Mouse (Mus musculus) embryonic facial prominence, embryonic 11.5 days (tissue): ENCODE results near the gene Krtap26-1. TPM values are rescaled to one million over a fixed set of nuclear protein-coding genes. Genes with fewer than 3 reads are reported as not detected.

Source experiments
- ATAC-seq: fragments of 200-750 bp; cut with Nextera tagmentation; replicated peaks from 2 replicates; pipeline ENCODE4 v1.8.0; 2017; ENCODE audit warnings: low read depth; ENCODE audit not compliant: insufficient number of reproducible peaks, low FRiP score, low TSS enrichment
- DNase-seq: peaks from one replicate; pipeline ENCODE4 v3.0.0-alpha.2; 2015; ENCODE audit warnings: low spot score
- H3K27ac ChIP-seq: fragments of 300-500 bp; sonication (generic); replicated peaks from 2 replicates; pipeline ENCODE4 v1.5.1; 2014; ENCODE audit warnings: mild to moderate bottlenecking, low read depth, low read length, control low read depth
- H3K27me3 ChIP-seq: fragments of 300-500 bp; sonication (generic); 2 replicates; pipeline ENCODE4 v1.6.1; 2014; ENCODE audit warnings: mild to moderate bottlenecking, low read length, moderate library complexity, mixed read lengths; ENCODE audit not compliant: control insufficient read depth, insufficient read depth
- H3K36me3 ChIP-seq: fragments of 300-500 bp; sonication (generic); replicated peaks from 2 replicates; pipeline ENCODE4 v1.6.1; 2014; ENCODE audit warnings: low read depth, mild to moderate bottlenecking, low read length, moderate library complexity, mixed read lengths; ENCODE audit not compliant: control insufficient read depth, insufficient read depth
- H3K4me1 ChIP-seq: fragments of 300-500 bp; sonication (generic); 2 replicates; pipeline ENCODE4 v1.6.1; 2014; ENCODE audit warnings: low read length, mixed read lengths; ENCODE audit not compliant: control insufficient read depth, insufficient read depth
- H3K4me2 ChIP-seq: fragments of 300-500 bp; sonication (generic); 2 replicates; pipeline ENCODE4 v1.6.1; 2014; ENCODE audit warnings: low read depth, mild to moderate bottlenecking, control low read depth, low read length, moderate library complexity
- H3K4me3 ChIP-seq: fragments of 300-500 bp; sonication (generic); 2 replicates; pipeline ENCODE4 v1.5.1; 2014; ENCODE audit warnings: low read depth, low read length, control low read depth
- H3K9ac ChIP-seq: fragments of 300-500 bp; sonication (generic); replicated peaks from 2 replicates; pipeline ENCODE4 v1.6.1; 2014; ENCODE audit warnings: mild to moderate bottlenecking, control low read depth, low read length
- H3K9me3 ChIP-seq: fragments of 300-500 bp; sonication (generic); replicated peaks from 2 replicates; pipeline ENCODE4 v1.6.1; 2016; ENCODE audit warnings: mild to moderate bottlenecking, low read length, inconsistent platforms, mixed read lengths; ENCODE audit not compliant: control insufficient read depth
- WGBS: fragments of 180-500 bp; shearing (Covaris S2); extraction: QIAGEN DNeasy Blood & Tissue Kit; methylation state at CpG from one replicate; pipeline ENCODE4 v1.1.7; 2014; 5-methylcytosine and 5-hydroxymethylcytosine counted together
- polyA plus RNA-seq: library from polyadenylated mRNA; unstranded; fragments of >200 nt; fragmentation: Nextera tagmentation; extraction: Ambion mirVana; gene quantifications from 2 replicates; pipeline ENCODE4 v1.2.1, GENCODE M21; 2014

The Krtap26-1 gene
- polyA plus RNA-seq, result not detected in 2 replicates

- WGBS, result 91% methylated on average over 10 of the region's 10 CpGs
- H3K4me1 ChIP-seq, result no peaks in the 10 kb centered on the region
- no peaks in the 10 kb centered on the region for H3K36me3 ChIP-seq
- no peak within 1 kb of the TSS for H3K27ac ChIP-seq
- no peak for ATAC-seq
- no peak within 1 kb of the TSS for H3K4me2 ChIP-seq
- no peak within 1 kb of the TSS for H3K4me3 ChIP-seq
- H3K9me3 ChIP-seq, result no peaks in the 10 kb centered on the region
- no peak for DNase-seq
- H3K9ac ChIP-seq, result no peak within 1 kb of the TSS
- H3K27me3 ChIP-seq, result no peaks in the 10 kb centered on the region
Measured at GRCm38 (mm10) chr16:88647358-88647846, at the start of gene Krtap26-1. Gene Krtap26-1 (minus strand): TSS chr16:88647796.

GRCm38 (mm10) chr16:88696256-88696655 lies 48.7 kb upstream of the Krtap26-1 start:
- H3K36me3 ChIP-seq, result no peaks in the 10 kb centered on the region
- H3K9me3 ChIP-seq, result no peaks in the 10 kb centered on the region
- H3K27me3 ChIP-seq, result no peaks in the 10 kb centered on the region
- DNase-seq, result no peak
- H3K27ac ChIP-seq, result no peak overlapping the region
- no peak overlapping the region for H3K9ac ChIP-seq
- H3K4me2 ChIP-seq, result no peak overlapping the region
- no peak overlapping the region for H3K4me3 ChIP-seq
- no peaks in the 10 kb centered on the region for H3K4me1 ChIP-seq
- ATAC-seq, result no peak
- WGBS, result 77% methylated on average over 4 of the region's 4 CpGs

GRCm38 (mm10) chr16:88681282-88681681 lies 33.7 kb upstream of the Krtap26-1 start:
- no peak overlapping the region for H3K4me3 ChIP-seq
- no peaks in the 10 kb centered on the region for H3K27me3 ChIP-seq
- no peak for ATAC-seq
- no peaks in the 10 kb centered on the region for H3K9me3 ChIP-seq
- H3K36me3 ChIP-seq, result no peaks in the 10 kb centered on the region
- H3K4me2 ChIP-seq, result no peak overlapping the region
- WGBS, result 59% methylated on average over 2 of the region's 2 CpGs
- H3K4me1 ChIP-seq, result no peaks in the 10 kb centered on the region
- H3K9ac ChIP-seq, result no peak overlapping the region
- no peak overlapping the region for H3K27ac ChIP-seq
- DNase-seq, result no peak

GRCm38 (mm10) chr16:88679099-88679498 lies 31.5 kb upstream of the Krtap26-1 start:
- H3K4me2 ChIP-seq, result no peak overlapping the region
- no peak for DNase-seq
- WGBS, result 75% methylated on average over 6 of the region's 6 CpGs
- no peak overlapping the region for H3K27ac ChIP-seq
- ATAC-seq, result no peak
- no peaks in the 10 kb centered on the region for H3K36me3 ChIP-seq
- no peak overlapping the region for H3K9ac ChIP-seq
- no peaks in the 10 kb centered on the region for H3K9me3 ChIP-seq
- H3K4me3 ChIP-seq, result no peak overlapping the region
- H3K27me3 ChIP-seq, result no peaks in the 10 kb centered on the region
- no peaks in the 10 kb centered on the region for H3K4me1 ChIP-seq

GRCm38 (mm10) chr16:88671571-88671970 lies 24.0 kb upstream of the Krtap26-1 start, which contains the start of gene Krtap27-1:
Gene Krtap27-1 (minus strand): TSS chr16:88671671.
- Histone ChIP-seq H3K36me3 (no peaks in the 10 kb centered on the region), H3K9me3 (no peaks in the 10 kb centered on the region), H3K27me3 (no peaks in the 10 kb centered on the region), H3K4me2 (no peak within 1 kb of the TSS), H3K4me1 (no peaks in the 10 kb centered on the region), H3K4me3 (no peak within 1 kb of the TSS), H3K27ac (no peak within 1 kb of the TSS), H3K9ac (no peak within 1 kb of the TSS)
- WGBS, result 93% methylated on average over 4 of the region's 4 CpGs
- ATAC-seq (no peak), DNase-seq (no peak)

GRCm38 (mm10) chr16:88657426-88657825 lies 9.8 kb upstream of the Krtap26-1 start:
- H3K9ac ChIP-seq, result no peak overlapping the region
- 57% methylated on average over 1 of the region's 1 CpGs for WGBS

GRCm38 (mm10) chr16:88651952-88652351 lies 4.4 kb upstream of the Krtap26-1 start:
- Histone ChIP-seq H3K4me2 (no peak overlapping the region), H3K4me1 (no peaks in the 10 kb centered on the region), H3K9me3 (no peaks in the 10 kb centered on the region), H3K27me3 (no peaks in the 10 kb centered on the region), H3K4me3 (no peak overlapping the region), H3K9ac (no peak overlapping the region), H3K27ac (no peak overlapping the region), H3K36me3 (no peaks in the 10 kb centered on the region)
- no peak for ATAC-seq
- 71% methylated on average over 2 of the region's 2 CpGs for WGBS
- DNase-seq, result no peak

More at GRCm38 (mm10) chr16:88657426-88657825, 9.8 kb upstream of the Krtap26-1 start:
- Histone ChIP-seq H3K9me3 (no peaks in the 10 kb centered on the region), H3K27me3 (no peaks in the 10 kb centered on the region), H3K36me3 (no peaks in the 10 kb centered on the region), H3K4me2 (no peak overlapping the region), H3K4me1 (no peaks in the 10 kb centered on the region), H3K27ac (no peak overlapping the region), H3K4me3 (no peak overlapping the region)
- ATAC-seq, result no peak
- DNase-seq, result peak; percentile 12

GRCm38 (mm10) chr16:88651082-88651481 lies 3.5 kb upstream of the Krtap26-1 start:
- Histone ChIP-seq H3K4me3 (no peak overlapping the region), H3K36me3 (no peaks in the 10 kb centered on the region), H3K27ac (no peak overlapping the region), H3K9me3 (no peaks in the 10 kb centered on the region), H3K4me2 (no peak overlapping the region), H3K27me3 (no peaks in the 10 kb centered on the region), H3K9ac (no peak overlapping the region), H3K4me1 (no peaks in the 10 kb centered on the region)
- no peak for ATAC-seq
- 93% methylated on average over 1 of the region's 1 CpGs for WGBS
- no peak for DNase-seq
